Mouse (Mus musculus) liver, postnatal 0 days (tissue): ENCODE data around the gene Asb15.

ENCODE experiments used
- CTCF ChIP-seq: sonication (generic); IDR thresholded peaks from 2 replicates; pipeline ENCODE4 v1.5.1; 2016; ENCODE audit warnings: antibody characterized with exemption, low read depth
- EP300 ChIP-seq: IDR thresholded peaks from 2 replicates; pipeline ENCODE4 v1.6.1; 2016; ENCODE audit warnings: antibody characterized with exemption, low read depth, mild to moderate bottlenecking

- TF ChIP-seq CTCF (no peak), EP300 (no peak)
These were observed 14.4 kb downstream of the Asb15 start for GRCm38 (mm10) chr6:24542393-24542792.
